Mouse (Mus musculus) CD4-positive helper T cell, adult 2 months (primary cell): ENCODE measurements around the gene Ltv1.

Source experiments
- DNase-seq: peaks from one replicate; pipeline ENCODE4 v3.0.0-alpha.2; 2012; ENCODE audit warnings: low read depth, missing footprints, low spot score

Gene Ltv1

GRCm38 (mm10) chr10:13192731-13193351 is at the start of gene Ltv1:
TSS of gene Ltv1 (minus strand) at chr10:13193168.
- DNase-seq: peak; percentile 96

GRCm38 (mm10) chr10:13240431-13240830 is 47.5 kb upstream of the Ltv1 start:
- DNase-seq: no peak

- DNase-seq: no peak
Measured at GRCm38 (mm10) chr10:13238188-13238587, 45.2 kb upstream of the Ltv1 start.

- DNase-seq: no peak
Measured at GRCm38 (mm10) chr10:13236866-13237265, 43.9 kb upstream of the Ltv1 start.

GRCm38 (mm10) chr10:13234503-13234902 is 41.5 kb upstream of the Ltv1 start:
- no peak for DNase-seq

GRCm38 (mm10) chr10:13233941-13234340 is 41.0 kb upstream of the Ltv1 start:
- no peak for DNase-seq

GRCm38 (mm10) chr10:13233143-13233622 is 40.2 kb upstream of the Ltv1 start:
- no peak for DNase-seq

- no peak for DNase-seq
Measured at GRCm38 (mm10) chr10:13232443-13233142, 39.6 kb upstream of the Ltv1 start.

- DNase-seq: no peak
Measured at GRCm38 (mm10) chr10:13230716-13231115, 37.7 kb upstream of the Ltv1 start.

GRCm38 (mm10) chr10:13225377-13226063 is 32.6 kb upstream of the Ltv1 start:
- DNase-seq: no peak

- DNase-seq: no peak
Measured at GRCm38 (mm10) chr10:13222135-13222534, 29.2 kb upstream of the Ltv1 start.

- DNase-seq: no peak
Measured at GRCm38 (mm10) chr10:13220061-13220460, 27.1 kb upstream of the Ltv1 start.

GRCm38 (mm10) chr10:13213956-13214355 is 21.0 kb upstream of the Ltv1 start:
- DNase-seq: no peak

GRCm38 (mm10) chr10:13212829-13213228 is 19.9 kb upstream of the Ltv1 start:
- DNase-seq: no peak

- DNase-seq: no peak
Measured at GRCm38 (mm10) chr10:13212326-13212725, 19.4 kb upstream of the Ltv1 start.

- no peak for DNase-seq
Measured at GRCm38 (mm10) chr10:13209930-13210637, 17.1 kb upstream of the Ltv1 start.

- no peak for DNase-seq
Measured at GRCm38 (mm10) chr10:13209506-13209905, 16.5 kb upstream of the Ltv1 start.

- no peak for DNase-seq
Measured at GRCm38 (mm10) chr10:13209061-13209460, 16.1 kb upstream of the Ltv1 start.

GRCm38 (mm10) chr10:13201741-13202293 is 8.8 kb upstream of the Ltv1 start:
- no peak for DNase-seq

GRCm38 (mm10) chr10:13200862-13201261 is 7.9 kb upstream of the Ltv1 start:
- DNase-seq: no peak

GRCm38 (mm10) chr10:13199234-13199633 is 6.3 kb upstream of the Ltv1 start:
- no peak for DNase-seq
